Mouse (Mus musculus) stomach, postnatal 0 days (tissue): ENCODE measurements around the gene Tgds. TPM values are rescaled to one million over a fixed set of nuclear protein-coding genes. Genes with fewer than 3 reads are reported as not detected.
"Not testable (repeated sequence)": the region's sequence is repeated elsewhere in the genome, so short reads cannot be mapped to it uniquely, and the experiment has no call there.

ENCODE experiments used
- ATAC-seq: fragments of 200-750 bp; cut with Nextera tagmentation; 2 replicates; pipeline ENCODE4 v1.8.0; 2017; ENCODE audit not compliant: low FRiP score, low TSS enrichment
- DNase-seq: peaks from one replicate; pipeline ENCODE4 v3.0.0-alpha.2; 2016; ENCODE audit warnings: low spot score
- H3K27ac ChIP-seq: fragments of 300-500 bp; sonication (generic); replicated peaks from 2 replicates; pipeline ENCODE4 v1.5.1; 2014; ENCODE audit warnings: mild to moderate bottlenecking, control low read depth
- H3K27me3 ChIP-seq: fragments of 300-500 bp; sonication (generic); 2 replicates; pipeline ENCODE4 v1.6.1; 2014; ENCODE audit warnings: low read length; ENCODE audit not compliant: control insufficient read depth, insufficient read depth
- H3K36me3 ChIP-seq: fragments of 300-500 bp; sonication (generic); 2 replicates; pipeline ENCODE4 v1.6.1; 2014; ENCODE audit warnings: low read length, mixed read lengths; ENCODE audit not compliant: control insufficient read depth, insufficient read depth
- H3K4me1 ChIP-seq: fragments of 300-500 bp; sonication (generic); replicated peaks from 2 replicates; pipeline ENCODE4 v1.6.1; 2014; ENCODE audit warnings: antibody characterized with exemption; ENCODE audit not compliant: control insufficient read depth, insufficient read depth
- H3K4me2 ChIP-seq: fragments of 300-500 bp; sonication (generic); replicated peaks from 2 replicates; pipeline ENCODE4 v1.6.1; 2014; ENCODE audit warnings: low read depth, mild to moderate bottlenecking, control low read depth, moderate library complexity
- H3K4me3 ChIP-seq: fragments of 300-500 bp; sonication (generic); 2 replicates; pipeline ENCODE4 v1.5.1; 2014; ENCODE audit warnings: low read depth, low read length, control low read depth
- H3K9ac ChIP-seq: fragments of 300-500 bp; sonication (generic); 2 replicates; pipeline ENCODE4 v1.6.1; 2014; ENCODE audit warnings: mild to moderate bottlenecking, low read length, control low read depth, mixed read lengths
- H3K9me3 ChIP-seq: fragments of 300-500 bp; sonication (generic); 2 replicates; pipeline ENCODE4 v1.6.1; 2016; ENCODE audit warnings: low read length; ENCODE audit not compliant: control insufficient read depth
- CTCF ChIP-seq: IDR thresholded peaks from 2 replicates; pipeline ENCODE4 v1.5.1; 2016; ENCODE audit warnings: antibody characterized with exemption, low read depth, mild to moderate bottlenecking, moderate library complexity
- EP300 ChIP-seq: optimal IDR thresholded peaks from 2 replicates; pipeline ENCODE3; 2016; ENCODE audit warnings: antibody characterized with exemption
- WGBS: fragments of 180-500 bp; shearing (Covaris S2); extraction: QIAGEN DNeasy Blood & Tissue Kit; methylation state at CpG from one replicate; pipeline ENCODE4 v1.1.7; 2014; 5-methylcytosine and 5-hydroxymethylcytosine counted together
- polyA plus RNA-seq: library from polyadenylated mRNA; unstranded; fragments of >200 nt; fragmentation: Nextera tagmentation; extraction: Ambion mirVana; gene quantifications from 2 replicates; pipeline ENCODE4 v1.2.1, GENCODE M21; 2015

Gene Tgds
- polyA plus RNA-seq, 1 experiment from 2014 or later: 21.5 TPM

- no peaks in the 10 kb centered on the region for H3K4me1 ChIP-seq
- 82% methylated on average over 5 of the region's 5 CpGs for WGBS
- no peak overlapping the region for H3K9ac ChIP-seq
- no peak for ATAC-seq
- H3K36me3 ChIP-seq: peaks cover 9% of the 10 kb centered on the region; the same call in 1 of the 2 replicates
- no peaks in the 10 kb centered on the region for H3K9me3 ChIP-seq
- no peak overlapping the region for H3K4me3 ChIP-seq
- H3K4me2 ChIP-seq: no peak overlapping the region
- no peak overlapping the region for H3K27ac ChIP-seq
- H3K27me3 ChIP-seq: no peaks in the 10 kb centered on the region
- TF ChIP-seq EP300 (no peak), CTCF (no peak)
- no peak for DNase-seq
Observed at GRCm38 (mm10) chr14:118126301-118126700, 6.3 kb downstream of the Tgds start.

- Histone ChIP-seq H3K27me3 (no peaks in the 10 kb centered on the region), H3K9ac (no peak overlapping the region), H3K36me3 (peaks cover 12% of the 10 kb centered on the region; the same call in 1 of the 2 replicates), H3K27ac (no peak overlapping the region), H3K4me3 (no peak overlapping the region), H3K4me1 (no peaks in the 10 kb centered on the region), H3K9me3 (no peaks in the 10 kb centered on the region), H3K4me2 (no peak overlapping the region)
- TF ChIP-seq CTCF (no peak), EP300 (no peak)
- ATAC-seq (no peak), DNase-seq (no peak)
- WGBS: 85% methylated on average over 4 of the region's 4 CpGs
Observed at GRCm38 (mm10) chr14:118124771-118125170, 7.8 kb downstream of the Tgds start.

- Histone ChIP-seq H3K36me3 (peaks cover 18% of the 10 kb centered on the region; the same call in 1 of the 2 replicates), H3K9ac (no peak overlapping the region), H3K9me3 (no peaks in the 10 kb centered on the region), H3K4me1 (no peaks in the 10 kb centered on the region), H3K27ac (no peak overlapping the region), H3K4me2 (no peak overlapping the region), H3K4me3 (no peak overlapping the region), H3K27me3 (no peaks in the 10 kb centered on the region)
- TF ChIP-seq CTCF (no peak), EP300 (no peak)
- 84% methylated on average over 5 of the region's 5 CpGs for WGBS
- no peak for ATAC-seq
- DNase-seq: no peak
Observed at GRCm38 (mm10) chr14:118124129-118124528, 8.4 kb downstream of the Tgds start.

GRCm38 (mm10) chr14:118113116-118113515 is 19.4 kb downstream of the Tgds start:
- ATAC-seq: no peak
- Histone ChIP-seq H3K36me3 (peaks cover 30% of the 10 kb centered on the region), H3K9ac (no peak overlapping the region), H3K27ac (no peak overlapping the region), H3K4me1 (no peaks in the 10 kb centered on the region), H3K9me3 (no peaks in the 10 kb centered on the region), H3K27me3 (no peaks in the 10 kb centered on the region), H3K4me3 (no peak overlapping the region), H3K4me2 (no peak overlapping the region)
- no peak for DNase-seq
- no peak for TF ChIP-seq CTCF
- TF ChIP-seq EP300: no peak
- WGBS: 81% methylated on average over 6 of the region's 6 CpGs

GRCm38 (mm10) chr14:118107479-118107878 is 25.1 kb downstream of the Tgds start:
- H3K4me2 ChIP-seq, H3K27ac ChIP-seq, DNase-seq, H3K27me3 ChIP-seq, H3K9me3 ChIP-seq, H3K4me1 ChIP-seq, H3K9ac ChIP-seq, H3K4me3 ChIP-seq, H3K36me3 ChIP-seq, ATAC-seq: not testable (repeated sequence)
- 92% methylated on average over 2 of the region's 2 CpGs for WGBS

GRCm38 (mm10) chr14:118101227-118101990 is 31.1 kb downstream of the Tgds start:
- TF ChIP-seq EP300: no peak
- Histone ChIP-seq H3K9me3 (no peaks in the 10 kb centered on the region), H3K4me2 (no peak overlapping the region), H3K4me1 (no peaks in the 10 kb centered on the region), H3K27ac (no peak overlapping the region), H3K4me3 (no peak overlapping the region), H3K36me3 (no peaks in the 10 kb centered on the region), H3K27me3 (no peaks in the 10 kb centered on the region), H3K9ac (no peak overlapping the region)
- 81% methylated on average over 14 of the region's 14 CpGs for WGBS
- ATAC-seq (no peak), DNase-seq (no peak)
